Mouse (Mus musculus) embryo, embryonic 10 days (tissue): ENCODE results near the gene Ccdc12.

Source experiments
- DNase-seq: peaks from one replicate; pipeline ENCODE4 v3.0.0-alpha.2; 2015; ENCODE audit warnings: low spot score

The Ccdc12 gene

DNA sequence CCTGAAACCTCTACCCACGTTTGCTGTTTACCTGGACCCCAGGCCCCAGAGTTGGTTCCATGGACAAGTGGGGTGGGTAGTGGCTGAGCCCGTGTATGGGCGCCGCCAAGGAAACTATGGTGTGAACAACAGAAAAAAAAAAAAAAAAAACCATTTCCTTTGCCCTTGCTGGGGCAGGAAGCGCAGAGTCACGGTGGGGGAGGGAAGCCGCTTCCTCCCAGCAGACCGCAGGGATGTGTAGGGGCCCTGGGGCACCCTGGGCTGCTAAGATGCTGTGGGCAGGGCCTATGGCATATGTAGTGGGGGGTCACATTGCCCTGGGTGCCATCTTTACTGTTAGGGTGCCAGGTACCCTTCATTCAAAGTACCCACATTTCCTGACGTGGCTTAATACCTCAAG is 11.1 kb upstream of the Ccdc12 start:
- DNase-seq, result no peak

DNA sequence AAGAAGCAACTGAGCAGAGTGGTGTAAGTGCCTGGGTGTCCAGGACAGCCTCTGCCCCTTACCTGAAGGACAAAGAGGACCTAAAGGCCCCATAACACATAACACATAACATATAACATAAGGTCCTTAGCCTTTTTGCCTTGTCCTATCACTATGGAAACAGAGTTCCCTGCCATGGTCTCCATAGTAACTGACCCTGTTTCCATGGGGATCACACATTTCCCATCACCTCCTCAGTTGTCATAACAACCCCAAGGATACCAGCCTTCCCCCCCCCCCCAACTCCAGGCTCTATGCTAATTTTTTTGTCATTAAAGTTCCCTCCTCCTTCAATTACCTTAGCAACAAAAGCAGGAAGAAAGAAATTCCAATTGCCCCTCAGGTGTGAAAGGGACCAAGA is 6.5 kb upstream of the Ccdc12 start:
- no peak for DNase-seq

DNA sequence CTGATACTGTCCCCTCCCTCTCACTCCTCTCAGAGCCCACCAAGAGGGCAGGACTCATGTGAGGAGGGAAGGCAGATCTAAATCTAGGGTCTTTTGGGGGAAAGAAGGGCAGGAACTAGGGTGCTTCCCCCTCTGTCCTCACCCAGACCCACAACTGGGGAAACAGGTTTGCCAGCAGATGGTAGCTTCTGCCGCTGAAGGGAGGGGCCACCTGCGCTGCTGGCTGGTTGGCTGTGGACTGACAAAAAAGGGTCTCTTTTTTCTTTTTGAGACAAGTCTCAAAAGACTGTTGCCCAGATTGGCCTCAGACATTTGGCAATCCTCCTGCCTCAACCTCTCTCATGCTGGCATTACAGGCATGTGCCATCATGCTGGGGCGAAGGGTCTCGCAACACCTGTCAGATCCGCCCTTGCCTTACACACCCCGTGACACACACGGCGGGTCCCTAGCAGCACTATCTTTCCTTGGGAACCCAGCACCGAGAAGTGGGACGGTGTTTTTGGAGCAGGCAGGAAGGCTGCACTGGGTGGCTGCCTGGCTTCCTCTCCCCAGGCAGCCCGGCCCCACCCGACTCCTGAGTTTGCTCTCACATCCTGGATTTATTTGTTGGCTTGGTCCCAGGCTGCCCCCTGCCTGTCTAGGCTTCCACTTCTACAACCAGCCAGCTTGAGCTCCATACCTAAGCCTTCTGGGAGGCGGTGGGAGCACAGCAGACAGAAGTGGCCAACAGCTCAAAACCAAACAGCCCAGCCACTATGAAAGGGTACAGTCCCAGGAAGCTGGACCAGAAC is 4.2 kb upstream of the Ccdc12 start:
- peak; percentile 52 for DNase-seq

DNA sequence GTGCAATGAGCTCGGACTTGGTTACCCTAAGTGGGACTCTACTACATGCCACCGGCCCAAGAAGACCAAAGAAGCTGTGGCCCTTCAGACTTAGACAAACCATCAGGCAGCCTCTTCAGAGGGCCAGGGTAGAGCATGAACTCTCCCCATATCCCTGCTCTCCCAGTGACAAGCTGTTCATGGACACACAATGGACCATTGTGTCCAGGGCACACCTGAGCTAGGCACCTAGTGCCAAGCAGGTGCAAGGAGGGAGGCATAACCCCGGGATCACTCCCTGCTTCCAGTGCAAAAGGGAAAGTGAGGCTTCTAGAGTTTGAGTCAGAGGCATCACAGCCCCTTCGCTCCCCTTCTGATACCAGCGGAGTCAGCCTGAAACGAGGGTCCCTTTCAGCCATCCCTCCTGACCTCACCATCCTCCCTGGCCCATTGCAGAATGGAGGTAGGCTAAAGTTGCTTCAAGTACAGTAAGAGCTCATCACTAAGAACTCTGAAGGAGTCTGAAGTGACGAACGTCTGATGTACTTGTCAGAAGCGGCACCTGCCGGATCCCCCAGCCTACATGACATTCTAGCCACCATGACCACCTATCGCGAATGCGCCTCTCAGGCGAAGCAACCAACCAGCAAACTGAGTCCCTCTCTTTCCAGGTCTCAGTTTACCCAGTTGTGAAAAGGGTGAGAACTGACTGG is 3.2 kb upstream of the Ccdc12 start:
- no peak for DNase-seq

DNA sequence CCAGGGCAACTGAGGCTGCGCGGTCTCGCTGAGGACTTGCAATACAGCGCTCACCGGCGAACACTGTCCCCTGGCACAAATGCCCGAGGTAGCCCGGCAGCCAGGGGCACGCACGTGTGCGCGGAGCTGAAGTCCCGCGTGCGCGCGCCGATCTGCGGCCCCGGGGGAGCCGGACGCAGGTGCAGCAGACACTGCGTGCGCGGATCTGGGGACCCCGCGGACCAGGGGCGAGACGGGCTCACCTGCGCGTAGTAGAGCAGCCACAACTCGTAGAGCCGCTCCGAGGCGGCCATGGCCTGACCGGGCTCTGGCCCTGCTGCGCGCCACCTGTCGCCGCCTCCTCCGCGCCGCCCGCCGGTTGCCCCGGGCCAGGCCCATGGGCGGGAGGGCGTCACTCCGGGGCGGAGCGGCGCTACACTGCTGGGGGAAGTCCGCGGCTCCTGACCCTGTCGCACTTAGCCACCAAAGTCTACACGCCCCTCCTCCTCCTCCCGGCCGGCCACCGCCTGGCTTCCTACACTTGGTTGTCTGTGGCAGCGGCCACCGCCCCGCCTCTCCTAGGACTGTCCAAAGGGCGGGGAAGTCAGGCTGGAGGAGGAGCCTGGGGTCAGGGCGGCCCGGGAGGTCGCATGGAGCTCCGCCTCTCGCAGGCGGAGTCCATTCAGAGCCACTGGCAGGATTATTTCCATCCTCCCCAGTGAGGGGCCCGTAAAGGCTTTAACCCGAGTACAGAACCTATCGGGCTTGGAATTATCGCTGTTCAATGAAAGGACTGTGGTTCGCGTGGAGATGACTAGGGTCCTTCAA is 2.4 kb upstream of the Ccdc12 start, which contains the start of gene Nbeal2:
Gene Nbeal2, minus strand, starts transcription at position 507 of the 807 bp plus-strand sequence.
- peak; percentile 97 for DNase-seq

DNA sequence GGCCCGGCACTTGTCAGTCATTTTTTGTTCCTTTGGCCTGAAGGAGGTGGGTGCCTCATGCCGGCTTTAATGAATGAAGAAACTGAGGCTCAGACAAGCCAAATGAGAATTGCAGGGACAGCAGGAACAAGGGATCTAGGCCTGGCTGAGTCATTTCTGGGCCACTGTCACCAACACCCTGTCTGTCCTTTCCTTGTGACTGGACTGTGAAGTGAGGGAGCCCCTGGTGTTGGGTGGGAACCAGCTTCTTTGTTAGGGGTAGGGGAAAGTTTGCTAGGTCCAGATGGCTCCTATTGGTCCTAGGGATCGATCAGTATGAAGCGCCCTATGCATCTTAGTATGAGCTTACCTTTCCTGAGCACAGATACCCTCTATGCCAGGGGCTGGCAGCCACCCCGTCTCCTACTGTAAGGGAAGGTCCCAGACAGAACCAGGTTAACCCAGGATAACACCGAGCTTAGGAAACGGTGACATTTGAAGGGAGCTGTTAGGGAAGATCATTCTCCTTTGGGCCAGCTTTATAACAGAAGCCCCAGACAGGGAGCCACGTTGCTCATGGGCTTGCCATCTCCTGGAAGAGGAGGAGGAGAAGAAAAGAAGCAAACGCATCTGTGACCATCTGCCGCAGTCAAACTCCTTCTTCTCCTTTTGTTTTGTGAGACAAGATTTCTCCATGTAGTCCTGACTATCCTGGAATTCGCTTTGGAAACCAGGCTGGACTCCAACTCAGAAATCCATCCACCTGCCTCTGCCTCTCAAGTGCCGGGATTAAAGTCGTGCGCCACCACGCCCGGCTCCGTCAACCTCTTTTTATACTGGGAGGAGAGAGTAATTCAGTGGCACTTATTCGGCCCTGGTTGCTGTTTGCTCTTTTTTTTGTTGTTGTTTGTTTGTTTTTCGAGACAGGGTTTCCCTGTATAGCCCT is 1.3 kb upstream of the Ccdc12 start:
- DNase-seq, result no peak

DNA sequence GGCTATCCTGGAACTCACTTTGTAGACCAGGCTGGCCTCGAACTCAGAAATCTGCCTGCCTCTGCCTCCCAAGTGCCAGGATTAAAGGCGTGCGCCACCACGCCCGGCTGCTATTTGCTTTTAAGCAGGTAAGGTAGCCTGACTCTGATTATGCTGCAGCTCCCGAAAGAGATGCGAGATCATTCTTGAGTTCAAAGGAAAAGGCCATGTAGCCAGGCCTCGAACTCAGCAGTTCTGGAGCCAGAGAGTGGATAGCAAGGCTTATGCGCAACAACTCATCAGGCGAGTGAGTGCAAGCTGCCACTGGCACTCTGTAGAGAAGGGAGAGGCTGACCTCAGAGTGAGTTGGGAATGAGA is 674 bp upstream of the Ccdc12 start:
- no peak for DNase-seq

DNA sequence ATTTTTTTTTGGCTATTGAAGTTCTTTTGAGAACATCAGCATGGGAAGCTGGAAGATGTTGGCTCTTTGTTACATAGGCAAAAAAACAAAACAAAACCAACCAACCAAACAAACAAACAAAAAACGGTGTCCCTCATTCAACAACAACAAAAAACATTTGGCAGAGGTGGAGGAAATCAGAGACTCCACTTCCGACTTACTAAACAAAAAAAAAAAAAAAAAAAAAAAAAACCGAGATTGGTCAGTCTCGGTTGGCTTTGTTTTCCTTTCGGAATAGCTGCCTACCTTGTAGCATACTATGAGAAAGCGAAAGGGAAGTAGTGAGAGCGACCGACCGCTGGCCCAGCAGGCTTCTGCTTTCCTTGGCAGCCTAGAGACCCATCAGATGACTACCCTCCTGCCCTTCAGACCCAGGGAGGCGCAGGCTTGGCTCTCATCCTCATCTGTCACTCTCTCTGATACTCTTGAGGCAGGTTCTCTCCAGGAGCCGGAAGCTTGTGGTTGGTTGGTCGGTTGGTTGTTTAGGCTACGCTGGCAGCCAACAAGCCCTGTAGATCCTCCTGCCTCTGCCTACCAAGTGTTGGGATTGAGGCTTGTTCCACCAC is 1.3 kb downstream of the Ccdc12 start:
- no peak for DNase-seq

DNA sequence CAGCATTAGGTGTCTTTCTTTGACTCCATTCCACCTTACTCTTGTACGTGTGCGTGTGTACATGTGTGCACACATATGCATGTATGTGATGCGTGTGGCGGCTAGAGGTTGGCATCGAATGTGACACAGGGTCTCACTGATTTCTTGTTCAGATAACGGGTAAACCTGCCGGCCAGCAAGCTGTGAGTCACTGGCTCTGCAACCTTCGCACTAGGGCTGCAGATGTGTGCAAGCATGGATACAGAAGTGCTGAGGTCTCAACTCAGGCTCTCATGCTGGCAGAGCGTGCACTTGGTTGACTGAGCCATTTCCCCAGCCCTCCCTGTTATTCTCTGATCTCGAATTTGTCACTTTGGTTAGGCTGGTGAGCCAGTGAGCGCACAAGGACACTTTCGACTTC is 3.2 kb downstream of the Ccdc12 start:
- no peak for DNase-seq

DNA sequence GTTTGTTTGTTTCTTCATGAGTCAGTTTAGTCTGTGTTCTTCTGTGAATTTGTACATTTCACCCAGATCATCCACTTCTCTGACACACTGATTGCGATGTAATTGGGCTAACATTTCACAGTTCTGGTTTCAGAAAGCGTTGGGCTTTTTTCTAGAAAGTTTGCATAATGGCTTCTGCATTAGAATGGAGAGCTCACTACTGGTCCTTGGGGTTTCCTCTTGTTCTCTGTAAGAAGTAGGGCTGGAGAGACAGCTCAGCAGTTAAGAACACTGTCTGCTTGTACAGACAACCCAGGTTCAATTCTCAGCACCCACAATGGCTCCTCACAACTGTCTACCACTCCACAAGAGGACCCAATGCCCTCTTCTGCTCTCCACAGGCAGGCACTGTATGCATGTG is 3.9 kb downstream of the Ccdc12 start:
- DNase-seq, result no peak

DNA sequence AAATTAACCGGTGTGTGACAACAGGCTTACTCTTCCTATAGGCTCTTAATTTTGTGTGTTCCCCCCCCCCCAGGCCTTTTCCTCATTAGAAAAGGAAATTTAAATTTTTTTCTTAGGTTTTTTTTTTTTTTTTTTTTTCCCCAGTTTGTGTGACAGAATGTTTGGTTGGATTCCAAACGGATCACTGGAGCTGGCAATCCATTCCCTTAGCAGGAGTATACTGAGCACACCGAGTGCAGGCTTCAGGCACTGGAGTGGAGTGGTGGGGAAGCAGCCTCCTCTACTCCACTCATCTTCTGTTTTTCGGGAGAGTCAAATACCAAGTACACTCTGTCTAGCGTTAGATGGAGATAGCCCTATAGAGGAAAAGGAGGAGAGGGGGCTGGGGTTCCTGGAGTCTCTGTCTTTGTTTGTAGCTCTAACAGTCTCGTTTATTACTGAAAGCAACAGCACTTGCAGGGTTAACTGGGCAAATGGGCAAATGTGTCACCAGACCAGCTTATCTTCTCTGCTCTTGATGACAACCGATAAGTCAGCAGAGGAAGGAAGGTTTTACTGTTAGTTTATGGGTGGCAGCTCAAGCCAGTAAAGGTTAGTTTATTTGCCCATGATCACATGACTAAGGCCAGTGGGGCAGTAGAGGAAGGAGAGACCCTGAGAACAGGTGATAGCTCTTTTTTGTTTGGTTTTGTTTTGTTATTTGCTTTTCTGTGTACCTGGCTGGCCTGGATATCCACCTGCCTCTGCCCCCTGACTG is 4.7 kb downstream of the Ccdc12 start:
- DNase-seq, result no peak

DNA sequence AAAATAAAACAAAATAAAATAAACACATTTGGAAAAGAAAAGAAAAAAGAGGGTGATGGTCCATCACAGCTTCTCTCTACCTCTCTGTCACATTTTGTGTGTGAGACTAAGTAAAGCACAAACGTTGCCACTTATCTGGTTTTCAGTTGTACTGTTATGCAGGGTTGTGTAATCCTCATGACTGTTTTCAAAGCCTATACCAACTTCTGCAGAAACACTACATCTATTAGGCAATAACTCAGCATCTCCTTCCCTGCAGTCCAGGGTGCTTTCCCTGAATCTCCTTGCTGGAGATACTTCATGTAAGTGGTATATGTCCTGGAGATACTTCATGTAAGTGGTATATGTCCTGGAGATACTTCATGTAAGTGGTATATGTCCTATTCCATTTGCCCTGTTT is 6.5 kb downstream of the Ccdc12 start:
- no peak for DNase-seq

DNA sequence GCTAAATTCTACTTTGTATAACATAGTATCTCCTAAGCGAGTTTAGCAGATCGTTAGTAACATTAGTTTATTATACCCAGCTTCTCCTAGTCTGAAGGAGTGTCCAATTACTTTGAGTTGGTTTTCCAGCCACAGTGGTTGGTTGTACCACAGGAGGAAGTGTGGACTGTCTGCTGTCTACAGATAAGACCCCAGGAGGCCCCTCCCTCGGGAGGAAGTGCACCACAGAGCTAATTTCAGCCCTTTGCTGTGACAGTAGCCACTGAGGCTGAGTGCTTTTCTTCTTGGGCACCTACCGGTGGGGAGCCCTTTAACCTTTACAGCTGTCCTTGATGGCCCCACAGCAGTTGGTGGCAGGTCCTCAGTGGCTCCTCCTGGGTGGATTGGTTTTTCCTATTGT is 9.6 kb downstream of the Ccdc12 start:
- DNase-seq, result peak; percentile 55

DNA sequence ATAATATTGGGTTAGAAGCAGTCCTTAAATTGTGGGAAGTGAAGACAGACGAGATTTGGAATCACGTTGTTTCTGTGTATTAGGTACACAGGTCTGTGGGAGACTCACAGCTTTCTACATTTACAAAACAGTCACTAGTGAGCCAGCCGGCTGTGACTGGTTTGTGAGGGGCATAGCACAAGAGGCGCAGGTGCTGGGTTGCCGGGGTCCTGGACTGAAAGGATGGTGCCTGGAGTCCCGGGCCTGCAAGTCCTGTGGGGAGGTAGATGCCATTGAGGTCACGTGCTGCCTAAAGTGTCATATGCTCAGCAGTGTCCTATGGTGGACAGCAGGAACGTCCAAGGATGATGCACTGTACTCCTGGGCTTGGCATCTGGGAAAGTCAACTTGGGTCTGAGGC is 10.1 kb downstream of the Ccdc12 start:
- DNase-seq, result no peak

DNA sequence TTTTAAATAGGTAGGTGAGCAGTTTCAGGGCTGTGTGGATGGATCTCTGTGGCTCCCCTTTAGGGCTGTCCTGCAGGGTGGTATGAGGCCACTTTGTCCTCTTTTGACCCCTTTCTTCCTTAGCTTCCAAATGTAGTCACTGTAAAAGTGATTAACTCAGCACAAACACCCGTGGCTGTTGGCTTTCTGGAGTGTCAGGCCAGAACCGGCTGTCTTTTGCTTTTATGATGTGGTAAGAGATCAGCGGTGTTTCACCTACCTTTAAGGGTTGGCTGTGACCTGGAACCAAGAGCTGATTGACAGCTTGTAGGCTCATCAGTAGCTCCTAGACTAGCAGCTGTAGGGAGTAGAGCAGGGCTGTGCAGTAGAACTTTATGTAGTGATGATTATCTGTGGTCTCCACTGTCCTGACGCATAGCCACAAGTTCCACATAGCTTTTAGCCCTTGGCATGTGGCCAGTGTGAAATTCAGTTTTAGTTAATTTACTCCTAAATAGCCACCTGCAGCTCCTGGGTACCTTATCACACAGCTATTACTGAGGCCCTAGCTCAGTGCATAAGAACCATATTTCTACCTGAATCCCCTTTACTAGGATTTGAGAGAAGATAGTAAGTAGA is 11.0 kb downstream of the Ccdc12 start:
- DNase-seq, result no peak

DNA sequence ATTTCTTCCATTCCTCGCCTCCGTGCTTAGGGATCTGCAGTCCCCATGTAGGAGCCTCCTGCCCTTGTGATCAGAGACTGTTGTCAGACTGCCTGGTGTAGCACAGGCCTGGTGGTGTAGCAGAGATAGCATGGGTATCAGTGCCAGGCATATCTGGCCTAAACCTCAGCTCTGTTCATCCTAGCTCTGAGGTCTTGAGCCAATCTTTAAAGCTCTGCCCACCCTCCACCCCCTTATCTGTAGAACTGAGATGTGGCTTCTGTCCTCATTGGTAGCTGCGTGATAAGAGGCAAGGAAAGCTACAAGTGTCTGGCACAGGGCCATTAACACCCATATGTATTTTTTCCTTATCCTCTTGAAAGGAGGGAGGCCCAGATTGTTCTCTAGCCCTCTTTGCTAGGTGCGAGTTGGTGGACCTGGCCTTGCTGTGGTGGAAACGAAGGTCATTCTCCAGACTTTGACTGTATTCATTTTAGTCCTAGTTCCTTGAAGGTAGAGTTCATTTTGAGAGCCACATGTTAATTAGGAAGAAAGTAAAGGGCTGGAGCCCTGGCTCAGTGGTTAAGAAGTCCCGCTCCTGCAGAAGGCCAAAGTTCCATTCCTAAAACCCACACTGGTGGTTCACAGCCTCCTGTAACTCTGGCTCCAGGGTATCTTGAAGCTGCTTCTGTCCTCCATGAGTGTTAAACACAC is 12.4 kb downstream of the Ccdc12 start:
- DNase-seq, result no peak

DNA sequence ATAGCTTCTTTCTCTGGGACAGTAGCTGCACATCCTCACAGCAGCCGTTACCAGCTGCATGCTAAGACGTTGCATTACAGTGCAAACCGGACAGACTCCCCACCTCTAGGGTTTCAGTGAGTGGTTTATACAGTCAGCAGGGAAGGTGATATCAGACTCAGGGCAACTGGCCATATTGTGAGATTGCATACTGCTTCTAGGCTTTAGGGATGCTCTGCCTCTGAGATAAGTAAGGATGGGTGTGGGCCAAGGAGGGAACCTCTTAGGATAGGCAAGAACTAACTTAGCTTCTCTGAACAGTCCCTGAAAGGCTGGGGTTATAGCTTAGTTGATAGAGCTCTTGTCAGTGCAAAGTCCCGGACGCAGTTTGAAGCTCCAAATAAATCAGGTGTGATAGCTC is 13.5 kb downstream of the Ccdc12 start:
- no peak for DNase-seq

DNA sequence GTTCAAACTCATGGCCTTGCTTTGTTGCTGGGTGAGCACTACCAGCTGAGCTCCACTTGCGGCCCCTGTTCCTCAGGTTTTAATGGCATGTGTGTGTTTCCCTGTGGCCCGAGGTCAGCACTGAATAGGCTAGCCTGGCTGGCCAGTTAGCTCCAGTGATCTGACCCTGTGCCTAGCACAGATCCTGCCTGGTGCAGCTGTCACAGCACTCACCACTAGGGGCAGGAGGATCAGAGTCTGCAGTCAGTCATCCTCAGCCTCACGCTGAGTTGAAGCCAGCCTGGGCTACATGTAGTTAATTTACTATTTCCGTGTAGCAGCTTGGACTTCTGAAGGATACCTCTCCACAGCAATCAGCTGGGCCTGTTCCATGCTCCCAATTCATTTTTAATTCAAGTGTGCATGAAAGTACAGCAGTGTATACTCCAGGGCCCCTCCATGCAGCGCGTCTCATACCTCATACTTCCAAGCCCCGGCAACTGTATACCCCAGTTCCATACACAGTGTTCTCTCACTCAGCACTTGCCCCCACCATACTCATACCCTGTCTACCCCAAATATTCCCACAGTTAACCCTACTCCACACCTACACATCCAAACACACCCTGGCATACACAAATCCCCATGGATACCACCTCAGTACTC is 16.3 kb downstream of the Ccdc12 start:
- DNase-seq, result peak; percentile 79

DNA sequence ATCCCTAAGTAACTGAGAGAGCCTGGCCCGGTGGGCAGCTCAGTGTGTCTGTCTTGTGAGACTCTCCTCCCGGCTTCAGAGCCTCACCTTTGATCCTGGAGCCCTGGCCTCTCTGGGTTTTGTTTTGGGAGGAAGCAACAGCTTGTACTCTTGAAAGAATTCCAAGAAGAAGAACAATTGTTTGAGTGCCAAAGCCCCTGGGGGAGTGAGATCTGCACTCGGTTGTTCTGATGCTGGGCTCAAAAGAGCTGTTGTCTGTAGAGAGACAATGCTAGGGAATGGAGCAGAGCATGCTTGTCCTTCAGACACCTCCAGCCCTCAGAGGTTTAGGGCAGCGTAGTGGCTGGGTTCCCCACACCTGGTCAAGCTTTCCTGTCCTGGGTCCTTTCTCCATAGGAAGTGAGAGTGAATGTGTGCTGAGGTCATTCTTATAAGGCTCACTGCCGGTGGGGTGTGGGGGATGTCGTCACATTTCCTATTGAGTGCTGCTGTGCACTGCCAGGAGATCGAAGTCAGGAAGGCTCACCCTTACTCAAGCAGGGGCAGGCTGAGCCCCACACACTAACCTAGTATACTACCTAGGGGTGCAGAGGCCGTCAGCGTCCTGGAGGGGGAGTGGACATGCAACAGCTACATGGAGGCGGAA is 16.9 kb downstream of the Ccdc12 start:
- DNase-seq, result no peak
